ENCODE assay signal across 9 mouse cellular contexts in genomic region chr1:152687733-152688181, GRCm38 (mm10).
DNase-seq lines count a peak whose midpoint lies in the region; ATAC-seq and TF ChIP-seq lines count a peak whose summit lies in the region.
"Had no signal": no experiment of that assay in that cellular context is flagged by ENCODE, and none has a peak within 500 bp of the region (broad histone marks: within the 10 kb centered on the region; RNA-seq: fewer than 3 reads in every experiment).

No protein-coding gene starts in this region.

- no peak for DNase-seq in intestine, embryonic 14.5 days (ENCODE audit: low spot score)
- DNase-seq in kidney, postnatal 0 days (ENCODE audit: low spot score): peak; percentile 90
- no peak for DNase-seq in thymus, postnatal 14 days
- DNase-seq in right cerebral cortex, postnatal 14 days: no peak
- DNase-seq in embryo, embryonic 10 days (ENCODE audit: low spot score): no peak
- DNase-seq: cerebellum, postnatal 36 days had no signal

- WGBS in intestine, embryonic 14.5 days: 15% methylated on average over 8 of the region's 8 CpGs
- 27% methylated on average over 8 of the region's 8 CpGs for WGBS in intestine, postnatal 0 days
- WGBS in embryonic facial prominence, embryonic 15.5 days: 24% methylated on average over 8 of the region's 8 CpGs
- 17% methylated on average over 8 of the region's 8 CpGs for WGBS in kidney, postnatal 0 days
- 36% methylated on average over 8 of the region's 8 CpGs for WGBS in neural tube, embryonic 12.5 days

- ATAC-seq in intestine, embryonic 14.5 days (replicated peaks; ENCODE audit: low FRiP score, low TSS enrichment, low read depth): no peak
- no peak for ATAC-seq in intestine, postnatal 0 days
- ATAC-seq in embryonic facial prominence, embryonic 15.5 days (ENCODE audit: insufficient number of reproducible peaks, low FRiP score, low TSS enrichment, low read depth): 0 out of 2 replicates have a peak, but pooled peaks have one; percentile 3
- peak; percentile 72 for ATAC-seq in kidney, postnatal 0 days (replicated peaks; ENCODE audit: low FRiP score, low read depth)
- no peak for ATAC-seq in neural tube, embryonic 12.5 days (ENCODE audit: low FRiP score, low read depth)

- TF ChIP-seq CTCF in intestine, postnatal 0 days (IDR thresholded peaks at IDR 0.05; ENCODE audit: low read depth): no peak
- no peak for TF ChIP-seq CTCF in kidney, postnatal 0 days (IDR thresholded peaks at IDR 0.05; ENCODE audit: low read depth)

- H3K4me1 ChIP-seq in intestine, embryonic 14.5 days (replicated peaks; ENCODE audit: control insufficient read depth, insufficient read depth, low read length): peaks cover 28% of the 10 kb centered on the region
- H3K4me1 ChIP-seq in intestine, postnatal 0 days (replicated peaks; ENCODE audit: control insufficient read depth, insufficient read depth, low read length): peaks cover 11% of the 10 kb centered on the region; the same call in 1 of the 2 replicates
- peaks cover 14% of the 10 kb centered on the region for H3K4me1 ChIP-seq in embryonic facial prominence, embryonic 15.5 days
- H3K4me1 ChIP-seq in kidney, postnatal 0 days (replicated peaks; ENCODE audit: insufficient read depth, low read length): 0 out of 2 replicates have a peak, but pooled peaks cover 8% of the 10 kb centered on the region
- peaks cover 11% of the 10 kb centered on the region for H3K4me1 ChIP-seq in neural tube, embryonic 12.5 days

- H3K4me3 ChIP-seq in intestine, embryonic 14.5 days (ENCODE audit: low read depth, low read length): no peak overlapping the region
- H3K4me3 ChIP-seq in intestine, postnatal 0 days (ENCODE audit: low read depth, low read length): no peak overlapping the region
- no peak overlapping the region for H3K4me3 ChIP-seq in embryonic facial prominence, embryonic 15.5 days (replicated peaks)
- no peak overlapping the region for H3K4me3 ChIP-seq in kidney, postnatal 0 days (replicated peaks; ENCODE audit: low read depth, low read length)
- no peak overlapping the region for H3K4me3 ChIP-seq in neural tube, embryonic 12.5 days

- no peaks in the 10 kb centered on the region for H3K36me3 ChIP-seq in intestine, embryonic 14.5 days (ENCODE audit: control insufficient read depth, insufficient read depth, low read length)
- no peaks in the 10 kb centered on the region for H3K36me3 ChIP-seq in intestine, postnatal 0 days (ENCODE audit: control insufficient read depth, insufficient read depth)
- H3K36me3 ChIP-seq in embryonic facial prominence, embryonic 15.5 days: no peaks in the 10 kb centered on the region
- no peaks in the 10 kb centered on the region for H3K36me3 ChIP-seq in kidney, postnatal 0 days (ENCODE audit: insufficient read depth, low read length)
- H3K36me3 ChIP-seq in neural tube, embryonic 12.5 days: no peaks in the 10 kb centered on the region

- no peaks in the 10 kb centered on the region for H3K27me3 ChIP-seq in intestine, embryonic 14.5 days (replicated peaks; ENCODE audit: control insufficient read depth, insufficient read depth, low read length)
- H3K27me3 ChIP-seq in intestine, postnatal 0 days (replicated peaks; ENCODE audit: control insufficient read depth, insufficient read depth, low read length): no peaks in the 10 kb centered on the region; the same call in 1 of the 2 replicates
- no peaks in the 10 kb centered on the region for H3K27me3 ChIP-seq in embryonic facial prominence, embryonic 15.5 days
- H3K27me3 ChIP-seq in kidney, postnatal 0 days (ENCODE audit: insufficient read depth, low read length): no peaks in the 10 kb centered on the region
- no peaks in the 10 kb centered on the region for H3K27me3 ChIP-seq in neural tube, embryonic 12.5 days (replicated peaks)

- no peak overlapping the region for H3K9ac ChIP-seq in intestine, embryonic 14.5 days (ENCODE audit: low read length)
- no peak overlapping the region for H3K9ac ChIP-seq in intestine, postnatal 0 days (ENCODE audit: low read depth, low read length)
- H3K9ac ChIP-seq in embryonic facial prominence, embryonic 15.5 days: no peak overlapping the region
- no peak overlapping the region for H3K9ac ChIP-seq in kidney, postnatal 0 days (ENCODE audit: low read depth, low read length)
- no peak overlapping the region for H3K9ac ChIP-seq in neural tube, embryonic 12.5 days

- no peak overlapping the region for H3K4me2 ChIP-seq in intestine, embryonic 14.5 days (ENCODE audit: low read length)
- H3K4me2 ChIP-seq in intestine, postnatal 0 days (replicated peaks; ENCODE audit: low read depth): no peak overlapping the region
- H3K4me2 ChIP-seq in embryonic facial prominence, embryonic 15.5 days (replicated peaks): peak overlapping the region; percentile 22; the same call in 1 of the 2 replicates
- no peak overlapping the region for H3K4me2 ChIP-seq in kidney, postnatal 0 days (ENCODE audit: low read length)
- 0 out of 2 replicates have a peak overlapping the region, but pooled peaks have one; percentile 2 for H3K4me2 ChIP-seq in neural tube, embryonic 12.5 days (replicated peaks)

- peak overlapping the region; percentile 45 for H3K27ac ChIP-seq in intestine, embryonic 14.5 days (ENCODE audit: low read depth)
- no peak overlapping the region for H3K27ac ChIP-seq in intestine, postnatal 0 days (ENCODE audit: low read depth, low read length)
- H3K27ac ChIP-seq in embryonic facial prominence, embryonic 15.5 days (replicated peaks): peak overlapping the region; percentile 51; the same call in 1 of the 2 replicates
- peak overlapping the region; percentile 83 for H3K27ac ChIP-seq in kidney, postnatal 0 days
- no peak overlapping the region for H3K27ac ChIP-seq in neural tube, embryonic 12.5 days

- H3K9me3 ChIP-seq in intestine, embryonic 14.5 days (ENCODE audit: control insufficient read depth, low read length): no peaks in the 10 kb centered on the region
- no peaks in the 10 kb centered on the region for H3K9me3 ChIP-seq in intestine, postnatal 0 days (ENCODE audit: control insufficient read depth)
- no peaks in the 10 kb centered on the region for H3K9me3 ChIP-seq in embryonic facial prominence, embryonic 15.5 days (replicated peaks)
- H3K9me3 ChIP-seq in kidney, postnatal 0 days (replicated peaks; ENCODE audit: low read length): no peaks in the 10 kb centered on the region
- H3K9me3 ChIP-seq in neural tube, embryonic 12.5 days: no peaks in the 10 kb centered on the region

Comparison
In these comparisons a context has a peak if more than half of its experiments do, and no peak if none do; other contexts are left out.
1. H3K27ac ChIP-seq: peak in intestine, embryonic 14.5 days (single experiment), embryonic facial prominence, embryonic 15.5 days (single experiment) and kidney, postnatal 0 days (single experiment); none in intestine, postnatal 0 days (single experiment) and neural tube, embryonic 12.5 days (single experiment).
2. ATAC-seq: peak in embryonic facial prominence, embryonic 15.5 days (single experiment) and kidney, postnatal 0 days (single experiment); none in intestine, embryonic 14.5 days (single experiment), intestine, postnatal 0 days (single experiment) and neural tube, embryonic 12.5 days (single experiment).
3. H3K4me2 ChIP-seq: peak in embryonic facial prominence, embryonic 15.5 days (single experiment) and neural tube, embryonic 12.5 days (single experiment); none in intestine, embryonic 14.5 days (single experiment), intestine, postnatal 0 days (single experiment) and kidney, postnatal 0 days (single experiment).